Mouse (Mus musculus) E14TG2a.4 (cell line): ENCODE results near the gene Zfand4.

Experiments used
- CTCF ChIP-seq: conservative IDR thresholded peaks from 2 replicates; pipeline ENCODE4 v1.5.1; 2014; ENCODE audit warnings: low read length
- NANOG ChIP-seq: IDR thresholded peaks from 2 replicates; pipeline ENCODE4 v1.6.1; 2014; ENCODE audit warnings: borderline replicate concordance, low read length, mixed read lengths

- TF ChIP-seq CTCF = no peak
- TF ChIP-seq NANOG = no peak
Observed at GRCm38 (mm10) chr6:116240371-116240770, 23.7 kb upstream of the Zfand4 start.
